Mouse (Mus musculus): ENCODE measurements around the gene Tll2. TPM values are rescaled to one million over a fixed set of nuclear protein-coding genes. Genes with fewer than 3 reads are reported as not detected.

Tll2 gene
- polyA plus RNA-seq, 1 experiment from 2014 or later, result 0.05 TPM

DNA sequence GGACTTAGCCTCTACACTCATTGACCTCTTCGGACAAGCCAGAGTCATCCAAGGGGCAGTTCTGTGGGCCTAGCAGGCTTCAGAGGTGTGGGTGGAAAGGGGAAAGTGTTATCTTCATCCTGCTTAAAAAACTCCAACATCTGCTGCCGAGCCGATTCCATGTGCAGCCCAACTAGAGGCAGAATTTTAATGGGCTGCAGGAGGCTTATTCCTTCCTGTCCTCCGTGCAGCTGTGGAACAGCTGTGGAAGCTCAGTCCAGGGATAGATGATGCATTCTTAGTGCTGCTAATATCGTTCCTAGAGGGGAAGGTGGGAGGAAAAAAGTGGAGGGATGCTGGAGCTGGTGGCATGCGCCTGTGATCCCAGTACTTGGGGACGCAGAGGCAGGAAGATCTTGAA is 52.0 kb downstream of the Tll2 start:
- ATAC-seq (ENCODE audit: extremely low read depth, insufficient number of reproducible peaks, low FRiP score, low TSS enrichment), result no peak
- Histone ChIP-seq H3K4me2 (no peak overlapping the region), H3K36me3 (no peaks in the 10 kb centered on the region), H3K4me3 (no peak overlapping the region), H3K27me3 (replicated peaks) (no peaks in the 10 kb centered on the region), H3K4me1 (no peaks in the 10 kb centered on the region), H3K9ac (no peak overlapping the region), H3K9me3 (peaks cover 8% of the 10 kb centered on the region; the same call in 1 of the 2 replicates), H3K27ac (replicated peaks) (no peak overlapping the region)
- WGBS, result 68% methylated on average over 7 of the region's 7 CpGs

DNA sequence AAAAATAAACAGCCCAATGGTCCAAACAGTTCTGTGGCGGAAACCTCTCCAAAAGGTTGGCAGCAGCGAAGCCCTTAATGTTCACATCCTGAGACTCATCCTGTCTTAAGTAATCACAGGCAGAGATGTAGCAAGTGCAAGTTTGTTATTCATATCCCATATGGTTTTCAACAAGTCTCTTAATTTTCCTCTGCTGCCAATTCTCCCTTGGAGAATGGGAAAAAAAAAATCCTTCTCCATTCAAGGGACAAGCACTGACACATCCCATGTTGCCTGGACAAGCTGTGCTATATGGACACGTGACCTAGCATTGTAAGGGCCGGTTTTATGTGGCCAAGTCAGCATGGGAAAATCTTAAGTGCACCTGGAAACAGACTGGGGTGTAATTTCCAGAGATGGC is 54.2 kb downstream of the Tll2 start:
- no peak for ATAC-seq (ENCODE audit: extremely low read depth, insufficient number of reproducible peaks, low FRiP score, low TSS enrichment)
- no peaks in the 10 kb centered on the region for H3K36me3 ChIP-seq
- H3K4me3 ChIP-seq, result no peak overlapping the region
- WGBS, result 71% methylated on average over 4 of the region's 4 CpGs
- no peak overlapping the region for H3K27ac ChIP-seq (replicated peaks)
- H3K27me3 ChIP-seq (replicated peaks), result no peaks in the 10 kb centered on the region
- no peak overlapping the region for H3K9ac ChIP-seq
- H3K4me2 ChIP-seq, result no peak overlapping the region
- H3K4me1 ChIP-seq, result no peaks in the 10 kb centered on the region
- peaks cover 8% of the 10 kb centered on the region; the same call in 1 of the 2 replicates for H3K9me3 ChIP-seq

DNA sequence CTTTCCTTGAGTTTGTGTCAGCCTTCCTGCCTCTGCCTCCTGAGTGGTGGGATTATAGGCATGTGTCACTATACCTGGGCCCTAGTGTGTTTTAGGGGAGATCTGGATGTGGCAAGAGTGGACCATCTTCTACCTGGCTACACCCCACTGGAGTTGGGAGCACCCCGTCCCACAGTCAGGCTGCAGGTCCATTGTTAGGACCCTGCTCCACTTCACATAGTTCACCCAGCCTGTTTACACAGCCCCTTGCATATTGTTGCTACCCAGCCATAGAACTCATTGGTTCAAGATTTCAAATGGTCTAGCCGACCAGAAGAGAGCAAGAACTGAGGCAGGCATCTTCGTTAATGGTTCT is 54.6 kb downstream of the Tll2 start:
- Histone ChIP-seq H3K9ac (no peak overlapping the region), H3K36me3 (no peaks in the 10 kb centered on the region), H3K4me1 (no peaks in the 10 kb centered on the region), H3K27ac (replicated peaks) (no peak overlapping the region), H3K27me3 (replicated peaks) (no peaks in the 10 kb centered on the region), H3K9me3 (peaks cover 8% of the 10 kb centered on the region; the same call in 1 of the 2 replicates), H3K4me3 (no peak overlapping the region), H3K4me2 (no peak overlapping the region)
- ATAC-seq (ENCODE audit: extremely low read depth, insufficient number of reproducible peaks, low FRiP score, low TSS enrichment), result no peak
- WGBS, result 77% methylated on average over 3 of the region's 3 CpGs

DNA sequence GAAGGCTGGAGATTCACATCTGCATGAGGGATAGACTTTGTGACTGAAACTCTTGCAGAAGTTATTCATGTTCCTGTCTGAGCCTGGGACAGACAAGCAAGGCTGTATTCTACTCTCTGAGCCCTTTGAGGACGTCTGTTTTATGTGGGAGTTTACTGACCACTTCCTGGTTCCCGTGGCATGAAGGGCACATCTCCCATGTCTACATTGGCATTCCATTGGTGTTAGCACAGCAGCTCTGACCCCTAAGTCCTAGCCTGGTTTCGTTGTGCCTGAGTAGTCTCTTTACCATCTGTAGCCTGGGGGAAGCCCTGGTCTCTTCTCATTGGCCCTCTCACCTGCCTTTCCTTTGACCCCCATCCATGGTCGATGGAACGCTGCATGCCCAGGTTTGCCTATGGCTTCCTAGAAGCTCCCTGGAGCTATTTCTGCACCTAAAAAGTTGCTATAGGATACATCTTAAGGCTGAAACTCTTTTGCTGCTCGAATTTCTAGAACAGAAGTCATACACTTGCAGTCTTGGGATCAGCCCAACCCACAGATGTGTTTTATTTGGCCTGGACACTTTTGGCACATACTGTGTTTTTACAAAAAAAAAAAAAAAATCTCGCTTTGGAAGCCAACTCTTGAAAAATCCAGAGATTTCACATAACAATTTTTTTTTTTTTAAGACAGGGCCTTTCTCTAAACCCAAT is 55.2 kb downstream of the Tll2 start:
- Histone ChIP-seq H3K27me3 (replicated peaks) (no peaks in the 10 kb centered on the region), H3K36me3 (no peaks in the 10 kb centered on the region), H3K4me2 (no peak overlapping the region), H3K27ac (replicated peaks) (no peak overlapping the region), H3K9me3 (peaks cover 8% of the 10 kb centered on the region; the same call in 1 of the 2 replicates), H3K4me1 (no peaks in the 10 kb centered on the region), H3K4me3 (no peak overlapping the region), H3K9ac (no peak overlapping the region)
- no peak for ATAC-seq (ENCODE audit: extremely low read depth, insufficient number of reproducible peaks, low FRiP score, low TSS enrichment)
- 64% methylated on average over 7 of the region's 7 CpGs for WGBS

DNA sequence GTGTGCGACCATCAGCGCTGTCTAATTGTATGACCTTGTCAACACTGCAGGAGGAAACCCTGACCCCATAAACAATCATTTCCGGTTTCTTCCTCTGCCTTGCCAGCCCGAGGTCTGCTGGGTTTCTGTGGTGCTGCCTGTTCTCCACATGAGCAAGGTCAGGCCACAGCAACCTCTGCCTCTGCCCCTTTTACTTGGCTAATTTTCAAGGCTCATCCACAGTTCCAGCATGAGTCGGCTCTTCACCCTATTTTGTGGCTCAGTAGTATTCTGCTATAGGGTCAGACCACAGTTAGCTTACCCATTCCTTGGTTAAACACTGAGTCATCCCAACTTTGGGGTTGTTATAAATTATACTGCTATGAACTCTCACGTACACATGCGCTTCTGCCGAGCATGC is 65.7 kb downstream of the Tll2 start:
- no peak overlapping the region for H3K9ac ChIP-seq
- no peaks in the 10 kb centered on the region for H3K36me3 ChIP-seq
- 80% methylated on average over 8 of the region's 8 CpGs for WGBS
- no peak overlapping the region for H3K4me3 ChIP-seq
- H3K9me3 ChIP-seq, result no peaks in the 10 kb centered on the region
- H3K4me2 ChIP-seq, result no peak overlapping the region
- no peaks in the 10 kb centered on the region for H3K4me1 ChIP-seq
- no peaks in the 10 kb centered on the region for H3K27me3 ChIP-seq (replicated peaks)
- H3K27ac ChIP-seq (replicated peaks), result no peak overlapping the region
- no peak for ATAC-seq (ENCODE audit: extremely low read depth, insufficient number of reproducible peaks, low FRiP score, low TSS enrichment)

DNA sequence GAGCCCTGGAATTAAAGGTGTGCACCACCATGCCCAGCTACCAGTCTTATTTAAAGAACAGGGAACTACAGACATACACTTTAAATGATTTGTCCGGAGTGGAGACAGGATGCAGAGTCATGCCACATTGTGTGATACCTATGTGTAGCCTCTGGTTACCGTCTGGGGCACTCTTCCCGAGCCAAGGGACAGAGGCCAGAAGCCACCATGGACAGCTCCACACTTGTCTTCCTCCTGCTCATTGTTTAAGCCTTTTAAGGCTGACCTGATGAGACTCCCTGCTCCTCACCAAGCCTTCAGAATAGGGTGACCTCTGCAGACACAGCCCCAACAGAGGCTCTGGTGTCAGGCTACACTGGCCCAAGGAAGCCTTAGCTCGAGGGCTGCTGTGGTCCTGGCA is 67.0 kb downstream of the Tll2 start:
- no peaks in the 10 kb centered on the region for H3K9me3 ChIP-seq
- H3K4me3 ChIP-seq, result no peak overlapping the region
- no peak for ATAC-seq (ENCODE audit: extremely low read depth, insufficient number of reproducible peaks, low FRiP score, low TSS enrichment)
- H3K4me2 ChIP-seq, result no peak overlapping the region
- no peaks in the 10 kb centered on the region for H3K36me3 ChIP-seq
- no peaks in the 10 kb centered on the region for H3K27me3 ChIP-seq (replicated peaks)
- H3K4me1 ChIP-seq, result no peaks in the 10 kb centered on the region
- H3K9ac ChIP-seq, result no peak overlapping the region
- H3K27ac ChIP-seq (replicated peaks), result no peak overlapping the region
- 48% methylated on average over 4 of the region's 4 CpGs for WGBS

DNA sequence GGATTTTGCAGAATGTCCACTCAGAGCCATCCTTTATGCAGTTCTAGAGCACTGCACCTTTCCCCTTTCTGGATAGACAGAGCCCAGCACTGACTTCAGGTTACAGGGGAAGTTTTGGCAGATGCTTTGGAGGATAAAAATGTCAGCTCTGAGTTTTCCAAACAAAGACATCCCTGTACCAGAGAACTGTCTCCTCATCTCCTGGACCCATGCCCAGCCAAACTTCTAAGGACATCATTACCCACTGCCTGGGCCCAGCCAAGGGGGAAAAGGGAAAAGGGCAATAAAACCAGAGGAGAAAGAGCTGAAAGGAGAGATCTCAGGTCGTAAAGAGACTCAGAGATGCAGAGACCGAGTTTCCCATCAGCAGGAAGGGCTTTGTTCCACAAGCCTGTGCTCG is 83.6 kb downstream of the Tll2 start:
- H3K9me3 ChIP-seq, result no peaks in the 10 kb centered on the region
- ATAC-seq (ENCODE audit: extremely low read depth, insufficient number of reproducible peaks, low FRiP score, low TSS enrichment), result no peak
- no peak overlapping the region for H3K4me2 ChIP-seq
- H3K4me3 ChIP-seq, result no peak overlapping the region
- no peak overlapping the region for H3K9ac ChIP-seq
- H3K4me1 ChIP-seq, result no peaks in the 10 kb centered on the region
- no peak overlapping the region for H3K27ac ChIP-seq (replicated peaks)
- H3K36me3 ChIP-seq, result no peaks in the 10 kb centered on the region
- no peaks in the 10 kb centered on the region for H3K27me3 ChIP-seq (replicated peaks)
- 63% methylated on average over 3 of the region's 3 CpGs for WGBS

DNA sequence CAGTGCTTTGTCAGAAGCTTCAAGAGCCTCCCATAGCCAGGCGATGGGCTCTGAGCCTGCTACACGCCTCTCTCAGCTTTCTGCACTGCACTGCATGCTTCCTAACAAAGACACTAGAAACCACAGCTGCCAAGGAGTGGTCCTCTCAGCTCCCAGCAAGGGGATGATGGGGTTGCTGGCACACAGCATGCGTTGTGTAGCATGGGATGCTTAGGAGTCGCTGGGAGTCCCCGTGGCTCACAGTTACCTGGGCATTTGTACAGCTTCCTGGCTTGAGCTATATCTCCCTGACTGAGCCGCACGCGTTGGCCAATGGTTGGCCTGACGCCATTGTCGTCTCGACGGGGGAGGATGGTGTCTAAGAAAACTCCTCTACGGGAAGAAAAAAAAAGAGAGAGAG is 86.7 kb downstream of the Tll2 start:
- 80% methylated on average over 13 of the region's 13 CpGs for WGBS
- Histone ChIP-seq H3K9ac (no peak overlapping the region), H3K4me3 (no peak overlapping the region), H3K4me2 (no peak overlapping the region), H3K27ac (replicated peaks) (no peak overlapping the region), H3K9me3 (no peaks in the 10 kb centered on the region), H3K27me3 (replicated peaks) (no peaks in the 10 kb centered on the region), H3K4me1 (no peaks in the 10 kb centered on the region), H3K36me3 (no peaks in the 10 kb centered on the region)
- ATAC-seq (ENCODE audit: extremely low read depth, insufficient number of reproducible peaks, low FRiP score, low TSS enrichment), result no peak

DNA sequence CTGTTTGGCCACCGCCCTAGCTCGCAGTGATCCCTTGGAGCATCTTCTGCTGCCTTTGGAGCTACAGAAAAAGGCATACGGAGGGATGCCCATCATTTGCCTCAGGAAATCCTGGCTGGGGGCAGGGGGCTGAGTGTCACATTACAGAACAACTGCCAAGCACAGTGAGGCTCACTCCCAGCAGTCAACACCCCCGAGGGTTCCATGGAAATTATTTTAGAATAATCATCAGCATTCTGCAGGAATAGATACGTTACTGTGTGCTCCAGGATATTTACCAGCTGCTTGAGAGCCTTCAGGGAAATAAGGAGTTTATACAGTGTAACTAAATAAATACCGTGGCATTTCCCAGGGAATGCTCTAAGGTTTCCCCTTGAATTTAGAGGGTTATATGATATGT is 88.3 kb downstream of the Tll2 start:
- H3K4me3 ChIP-seq, result no peak overlapping the region
- 58% methylated on average over 6 of the region's 6 CpGs for WGBS
- H3K4me1 ChIP-seq, result no peaks in the 10 kb centered on the region
- no peaks in the 10 kb centered on the region for H3K36me3 ChIP-seq
- no peaks in the 10 kb centered on the region for H3K27me3 ChIP-seq (replicated peaks)
- H3K27ac ChIP-seq (replicated peaks), result no peak overlapping the region
- H3K9me3 ChIP-seq, result no peaks in the 10 kb centered on the region
- ATAC-seq (ENCODE audit: extremely low read depth, insufficient number of reproducible peaks, low FRiP score, low TSS enrichment), result no peak
- no peak overlapping the region for H3K4me2 ChIP-seq
- H3K9ac ChIP-seq, result no peak overlapping the region

DNA sequence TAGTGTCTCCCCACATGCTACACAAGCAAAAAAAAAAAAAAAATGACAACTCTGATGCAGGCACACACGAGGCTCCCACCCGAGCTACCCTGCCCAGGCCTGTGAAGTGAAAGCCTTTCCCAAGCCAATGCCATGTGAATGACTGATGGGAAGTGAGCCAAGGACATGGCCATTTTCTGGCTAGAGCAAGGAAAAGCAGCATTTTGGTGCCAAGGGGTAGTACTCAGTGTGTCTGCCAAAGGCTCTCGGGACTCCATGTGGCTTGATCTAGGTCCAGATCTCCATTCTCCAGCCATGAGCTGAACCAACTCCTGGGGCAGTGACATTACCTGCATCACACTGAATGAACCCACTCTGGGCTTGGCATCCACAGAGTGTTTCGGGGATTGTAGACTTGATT is 89.3 kb downstream of the Tll2 start:
- no peaks in the 10 kb centered on the region for H3K4me1 ChIP-seq
- H3K4me3 ChIP-seq, result no peak overlapping the region
- 77% methylated on average over 4 of the region's 4 CpGs for WGBS
- no peak for ATAC-seq (ENCODE audit: extremely low read depth, insufficient number of reproducible peaks, low FRiP score, low TSS enrichment)
- no peak overlapping the region for H3K4me2 ChIP-seq
- no peaks in the 10 kb centered on the region for H3K9me3 ChIP-seq
- H3K27ac ChIP-seq (replicated peaks), result no peak overlapping the region
- no peak overlapping the region for H3K9ac ChIP-seq
- no peaks in the 10 kb centered on the region for H3K36me3 ChIP-seq
- no peaks in the 10 kb centered on the region for H3K27me3 ChIP-seq (replicated peaks)

DNA sequence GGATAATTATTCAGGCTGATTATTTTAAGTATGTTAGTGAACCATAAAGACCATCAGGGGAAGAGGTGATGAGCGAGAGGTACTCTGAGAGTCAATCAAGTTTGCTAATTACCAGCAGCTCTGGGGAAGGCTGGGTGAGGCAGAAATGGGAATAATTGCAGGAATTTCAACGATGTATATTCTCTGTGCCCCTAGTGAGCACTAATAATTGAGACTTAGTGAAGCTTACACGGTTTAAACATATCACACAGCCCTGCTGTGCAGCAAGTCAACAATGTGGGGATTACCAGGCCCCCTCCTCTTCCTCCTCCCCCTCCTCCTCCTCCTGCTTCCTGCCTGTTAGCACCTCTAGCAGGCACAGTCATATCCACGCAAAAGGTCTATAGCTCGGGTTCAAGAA is 92.0 kb downstream of the Tll2 start:
- Histone ChIP-seq H3K27ac (replicated peaks) (no peak overlapping the region), H3K9me3 (no peaks in the 10 kb centered on the region), H3K27me3 (replicated peaks) (peaks cover 16% of the 10 kb centered on the region), H3K9ac (no peak overlapping the region), H3K4me2 (no peak overlapping the region), H3K4me3 (no peak overlapping the region), H3K4me1 (no peaks in the 10 kb centered on the region), H3K36me3 (no peaks in the 10 kb centered on the region)
- 34% methylated on average over 5 of the region's 5 CpGs for WGBS
- no peak for ATAC-seq (ENCODE audit: extremely low read depth, insufficient number of reproducible peaks, low FRiP score, low TSS enrichment)

DNA sequence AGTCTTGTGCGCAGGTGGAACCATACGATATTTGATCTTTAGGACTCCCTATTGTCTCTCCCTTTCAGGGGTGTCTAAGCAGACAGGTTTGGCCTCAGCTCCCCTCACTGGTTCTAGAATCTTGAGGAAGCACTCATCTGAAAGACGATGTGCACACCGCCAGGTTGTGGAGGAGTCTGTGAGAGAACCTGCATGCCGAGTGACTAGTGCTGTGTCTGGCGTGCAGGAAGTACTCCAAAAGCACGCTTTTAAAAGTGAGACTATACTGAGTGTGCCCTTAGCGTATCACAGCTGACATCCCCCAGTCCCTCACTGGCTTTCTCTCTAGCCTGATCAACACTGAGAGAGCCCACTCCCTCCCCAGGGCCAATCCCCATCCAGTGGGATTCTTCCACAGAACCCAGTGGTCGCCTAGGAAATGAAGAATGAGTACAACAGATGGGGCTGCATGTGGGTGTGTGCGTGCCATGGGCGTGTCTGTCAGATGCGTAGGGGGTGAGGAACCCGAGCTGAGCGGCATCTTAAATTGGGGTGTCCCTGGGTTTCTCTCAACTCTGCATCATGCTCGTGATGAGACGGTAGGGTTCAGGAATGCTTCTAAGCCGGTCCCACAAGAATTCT is 92.6 kb downstream of the Tll2 start:
- Histone ChIP-seq H3K27me3 (replicated peaks) (peaks cover 16% of the 10 kb centered on the region), H3K9me3 (no peaks in the 10 kb centered on the region), H3K36me3 (no peaks in the 10 kb centered on the region), H3K4me1 (no peaks in the 10 kb centered on the region), H3K4me2 (no peak overlapping the region), H3K4me3 (no peak overlapping the region), H3K9ac (no peak overlapping the region), H3K27ac (replicated peaks) (no peak overlapping the region)
- WGBS, result 76% methylated on average over 17 of the region's 17 CpGs
- no peak for ATAC-seq (ENCODE audit: extremely low read depth, insufficient number of reproducible peaks, low FRiP score, low TSS enrichment)

Data from heart, embryonic 13.5 days (tissue).